Mouse (Mus musculus) bone marrow, adult 2 months (tissue): ENCODE data around the gene Samsn1.

Experiments
- CTCF ChIP-seq: fragments of 200-500 bp; IDR thresholded peaks from 2 replicates; pipeline ENCODE4 v1.5.1; 2011; ENCODE audit warnings: low read length, control low read depth; ENCODE audit not compliant: control insufficient read depth, insufficient read depth
- POLR2A ChIP-seq: fragments of 200-500 bp; IDR thresholded peaks from 2 replicates; pipeline ENCODE4 v1.6.1; 2011; ENCODE audit warnings: low read depth, mild to moderate bottlenecking, control low read depth, low read length, borderline replicate concordance; ENCODE audit not compliant: control insufficient read depth

DNA sequence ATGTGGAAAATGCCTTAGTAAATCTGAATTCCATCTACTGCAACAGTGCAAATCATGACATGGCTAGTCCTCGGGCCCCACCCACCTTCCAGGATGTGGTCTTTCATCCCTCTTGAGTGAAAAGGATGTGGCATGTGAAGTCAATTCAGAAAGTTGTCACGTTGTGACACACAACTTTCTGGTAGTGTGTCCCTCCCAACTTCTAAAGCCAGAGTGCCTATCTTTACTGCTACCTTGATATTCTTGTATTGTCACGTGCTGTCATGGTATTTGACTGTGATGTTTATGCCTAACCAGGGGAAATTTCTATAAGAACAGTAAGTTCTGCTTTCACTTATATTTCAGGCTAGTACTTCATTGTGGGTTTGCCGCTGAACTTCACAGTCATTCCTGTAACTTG lies 101.2 kb downstream of the Samsn1 start:
- no peak for TF ChIP-seq CTCF
- TF ChIP-seq POLR2A, result no peak
